Mouse (Mus musculus) embryo, embryonic 11.5 days (tissue): ENCODE measurements around the gene Simc1.
"Not testable (repeated sequence)": the region's sequence is repeated elsewhere in the genome, so short reads cannot be mapped to it uniquely, and the experiment has no call there.

Experiments
- DNase-seq: peaks from one replicate; pipeline ENCODE4 v3.0.0-alpha.2; 2012; ENCODE audit warnings: low read depth, low spot score

The Simc1 gene

GRCm38 (mm10) chr13:54503604-54504521 is at the start of gene Simc1:
TSS of gene Simc1 (plus strand) at chr13:54503779.
- DNase-seq: peak; percentile 41

- no peak for DNase-seq
Measured at GRCm38 (mm10) chr13:54457062-54457461, 46.5 kb upstream of the Simc1 start.

- no peak for DNase-seq
Measured at GRCm38 (mm10) chr13:54459282-54459681, 44.3 kb upstream of the Simc1 start.

GRCm38 (mm10) chr13:54468098-54469011 is 35.2 kb upstream of the Simc1 start, which contains the start of gene Thoc3:
TSS of gene Thoc3 (minus strand) at chr13:54468849.
- peak; percentile 86 for DNase-seq

- DNase-seq: no peak
Measured at GRCm38 (mm10) chr13:54469012-54469354, 34.6 kb upstream of the Simc1 start.

GRCm38 (mm10) chr13:54471967-54472366 is 31.6 kb upstream of the Simc1 start:
- no peak for DNase-seq

- no peak for DNase-seq
Measured at GRCm38 (mm10) chr13:54474996-54475395, 28.6 kb upstream of the Simc1 start.

GRCm38 (mm10) chr13:54475702-54476101 is 27.9 kb upstream of the Simc1 start:
- no peak for DNase-seq

- no peak for DNase-seq
Measured at GRCm38 (mm10) chr13:54479286-54479685, 24.3 kb upstream of the Simc1 start.

- no peak for DNase-seq
Measured at GRCm38 (mm10) chr13:54481498-54481897, 22.1 kb upstream of the Simc1 start.

- no peak for DNase-seq
Measured at GRCm38 (mm10) chr13:54490411-54490810, 13.2 kb upstream of the Simc1 start.

GRCm38 (mm10) chr13:54491381-54491780 is 12.2 kb upstream of the Simc1 start:
- no peak for DNase-seq

- DNase-seq: not testable (repeated sequence)
Measured at GRCm38 (mm10) chr13:54499551-54499950, 4.0 kb upstream of the Simc1 start.

- no peak for DNase-seq
Measured at GRCm38 (mm10) chr13:54501352-54501751, 2.2 kb upstream of the Simc1 start.

GRCm38 (mm10) chr13:54501957-54502690 is 1.5 kb upstream of the Simc1 start:
- no peak for DNase-seq

GRCm38 (mm10) chr13:54503278-54503603 is 338 bp upstream of the Simc1 start:
- peak; percentile 13 for DNase-seq

- no peak for DNase-seq
Measured at GRCm38 (mm10) chr13:54504611-54505260, 1.2 kb downstream of the Simc1 start.

- DNase-seq: no peak
Measured at GRCm38 (mm10) chr13:54505920-54506319, 2.3 kb downstream of the Simc1 start.

GRCm38 (mm10) chr13:54520221-54520620 is 16.6 kb downstream of the Simc1 start:
- no peak for DNase-seq

GRCm38 (mm10) chr13:54521181-54521580 is 17.6 kb downstream of the Simc1 start:
- DNase-seq: no peak

GRCm38 (mm10) chr13:54527140-54527539 is 23.6 kb downstream of the Simc1 start:
- no peak for DNase-seq
